Mouse (Mus musculus) heart, postnatal 36 days (tissue): ENCODE results near the gene Zeb2. TPM values are rescaled to one million over a fixed set of nuclear protein-coding genes. Genes with fewer than 3 reads are reported as not detected.

Source experiments
- DNase-seq, 2 experiments: peaks; one replicate each; pipeline ENCODE4 v3.0.0; 2021 to 2022
- intact Hi-C: fragments of 180-260 bp; cut with DNase I; formaldehyde crosslinking; loops from one replicate; pipeline ENCODE4 v1.15.1; 2025
- total RNA-seq, 2 experiments: library from RNA; stranded (reverse); gene quantifications; 2 replicates each; pipeline ENCODE4 v1.2.3; 2021

Gene Zeb2
- total RNA-seq, 2 experiments from 2014 or later, result 53.1 to 54.2 TPM

DNA sequence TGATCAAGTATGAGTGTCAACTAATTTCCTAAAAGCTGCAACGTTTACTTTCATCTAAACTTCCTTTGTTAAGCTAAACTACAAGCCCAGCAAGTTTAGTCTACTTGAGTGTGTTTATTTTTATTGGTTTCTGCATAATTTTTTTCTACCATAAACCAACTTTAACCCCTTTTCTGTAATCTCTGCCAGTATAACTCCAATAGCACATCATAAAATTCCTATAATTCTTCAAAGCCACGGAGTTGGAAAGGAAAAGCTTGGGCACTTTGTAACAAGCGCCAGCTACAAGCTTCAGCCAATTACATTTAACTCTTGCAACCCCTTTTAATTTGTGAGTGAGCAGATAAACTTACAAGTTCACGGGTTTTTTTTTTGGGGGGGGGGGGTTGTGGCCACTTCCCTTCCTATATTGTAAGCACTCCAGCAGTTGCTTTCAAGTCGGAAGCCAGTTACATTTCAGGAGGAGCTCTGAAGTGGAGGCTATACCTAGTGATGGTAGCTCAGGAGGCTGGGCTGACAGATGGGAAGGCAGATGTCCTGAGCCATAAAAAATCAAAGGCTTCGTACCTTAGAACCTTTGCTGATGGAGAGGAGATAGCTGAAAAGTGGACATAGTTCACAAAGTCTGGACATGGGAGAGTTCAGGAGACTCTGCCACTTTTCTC lies 46.5 kb downstream of the Zeb2 start:
- DNase-seq, result no peak
- intact Hi-C loops, result no loop called here

DNA sequence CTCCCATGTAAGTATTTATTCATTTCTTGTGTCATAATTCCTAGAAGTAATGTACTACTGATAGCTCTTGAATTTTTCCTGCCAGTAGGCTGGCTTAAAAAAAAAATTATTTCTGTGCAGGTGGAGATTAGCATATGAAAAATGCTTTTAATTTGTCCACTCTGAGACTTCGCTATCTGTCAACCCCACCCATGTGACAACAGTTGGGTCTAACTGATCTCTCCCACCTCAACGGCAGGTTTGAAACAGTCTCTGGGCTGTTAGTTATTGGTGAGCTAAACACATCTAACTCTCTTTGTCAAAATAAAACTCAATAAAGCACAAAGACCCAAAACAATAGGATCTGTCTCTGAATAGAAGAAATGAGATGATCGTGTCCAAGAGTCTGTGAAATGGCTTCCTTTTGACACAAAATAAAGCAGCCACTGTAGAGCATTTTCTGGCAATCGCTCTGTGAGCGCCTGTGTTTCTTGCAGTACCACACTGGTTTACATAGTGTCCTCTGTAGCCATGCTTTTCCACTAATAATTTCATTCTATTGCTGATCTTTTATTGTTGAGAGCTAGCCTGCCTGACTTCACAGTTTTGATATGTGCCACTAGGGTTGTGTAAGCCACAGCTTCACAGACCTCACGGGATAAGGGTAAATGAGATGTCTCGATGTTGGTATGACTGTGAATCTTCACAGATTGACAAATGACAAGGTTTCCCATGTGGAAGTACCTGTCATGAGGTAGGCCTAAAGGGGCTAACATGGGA lies 48.2 kb downstream of the Zeb2 start:
- intact Hi-C loops, result no loop called here
- no peak for DNase-seq

DNA sequence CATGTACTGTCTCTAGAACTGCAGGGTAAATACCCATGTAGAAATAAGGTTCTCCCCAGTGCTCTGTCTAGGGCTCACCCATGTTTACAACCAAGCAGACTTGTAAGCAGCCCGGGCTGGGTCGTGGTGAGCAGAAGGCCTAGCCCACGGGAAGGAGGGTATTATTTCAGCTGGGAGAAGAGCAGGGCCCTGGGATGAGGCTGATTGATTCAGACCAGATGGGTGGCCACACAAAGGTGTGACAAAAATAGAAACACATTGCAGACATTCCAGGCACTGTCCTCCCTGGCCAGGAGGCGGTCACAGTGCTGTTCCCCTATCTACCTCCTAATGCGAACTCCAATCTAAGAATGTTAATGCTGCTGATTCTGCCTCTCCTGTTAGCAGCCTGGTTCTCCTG lies 50.1 kb downstream of the Zeb2 start:
- no peak for DNase-seq
- intact Hi-C loops, result no loop called here

DNA sequence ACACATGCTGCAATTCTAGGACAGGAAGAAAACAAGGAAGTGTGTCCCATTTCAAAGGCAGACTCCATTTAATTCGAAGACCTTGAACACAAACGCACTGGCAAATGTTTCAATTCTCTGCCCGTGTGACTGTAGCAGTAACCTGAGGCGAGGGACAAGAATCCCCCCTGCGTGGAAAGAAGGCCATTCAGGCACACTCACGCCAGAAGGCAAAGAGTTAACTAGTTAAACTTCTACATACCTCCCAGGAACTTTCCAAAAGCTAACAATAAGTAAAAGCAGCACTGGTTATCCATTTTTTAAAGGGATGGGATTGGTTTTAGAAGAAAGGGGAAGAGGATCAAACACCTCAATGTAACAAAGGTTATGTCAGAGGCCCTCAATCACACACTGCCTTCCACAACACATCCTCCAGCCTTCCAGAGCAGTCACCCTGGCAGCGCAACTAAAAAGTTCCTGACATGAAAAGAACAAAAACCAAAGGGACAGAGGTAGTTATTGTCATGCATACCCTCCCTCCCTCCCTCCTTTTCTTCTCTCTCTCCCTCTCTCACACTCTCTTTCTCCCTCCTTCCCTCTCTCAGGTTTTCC lies 53.8 kb downstream of the Zeb2 start:
- no peak for DNase-seq
- intact Hi-C loops, result no loop called here

DNA sequence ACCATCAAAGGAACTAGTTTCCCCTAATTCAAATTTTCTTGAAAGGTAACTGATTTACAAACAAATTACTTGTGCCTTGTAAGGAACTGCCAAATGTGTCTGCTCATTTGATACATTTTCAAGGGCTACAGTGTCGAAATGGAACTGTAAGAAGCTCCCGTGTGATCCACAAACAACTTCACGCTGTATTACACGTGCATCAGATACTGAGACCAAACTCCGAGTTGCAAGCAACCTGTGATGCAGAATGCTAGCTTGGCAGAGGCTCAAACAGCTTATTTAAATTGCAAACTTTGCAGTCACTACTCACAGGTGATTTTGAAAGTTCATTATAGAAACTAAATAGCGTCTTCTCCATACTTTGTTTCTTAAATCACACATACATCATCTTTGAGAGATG lies 55.1 kb downstream of the Zeb2 start:
- no peak for DNase-seq
- intact Hi-C loops, result no loop called here

DNA sequence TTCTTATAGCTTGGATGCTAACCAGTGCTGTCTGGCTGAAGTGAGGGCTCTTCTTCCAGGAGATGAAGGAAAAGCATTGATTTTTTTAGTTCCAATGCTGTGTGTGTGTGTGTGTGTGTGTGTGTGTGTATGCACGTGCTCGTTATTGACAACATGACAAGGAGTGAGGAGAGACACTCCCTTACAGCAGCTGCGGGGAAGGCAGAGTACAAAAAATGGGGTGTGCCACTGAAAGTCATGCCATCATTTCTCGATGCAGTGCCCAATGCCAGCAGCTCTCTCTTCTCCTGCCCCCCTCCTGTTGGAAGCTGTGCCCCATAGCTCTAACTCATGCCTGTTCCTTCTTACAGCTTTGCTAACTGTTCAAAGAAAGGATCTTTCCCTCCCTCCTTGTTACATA lies 56.4 kb downstream of the Zeb2 start:
- no peak for DNase-seq
- intact Hi-C loops, result no loop called here

DNA sequence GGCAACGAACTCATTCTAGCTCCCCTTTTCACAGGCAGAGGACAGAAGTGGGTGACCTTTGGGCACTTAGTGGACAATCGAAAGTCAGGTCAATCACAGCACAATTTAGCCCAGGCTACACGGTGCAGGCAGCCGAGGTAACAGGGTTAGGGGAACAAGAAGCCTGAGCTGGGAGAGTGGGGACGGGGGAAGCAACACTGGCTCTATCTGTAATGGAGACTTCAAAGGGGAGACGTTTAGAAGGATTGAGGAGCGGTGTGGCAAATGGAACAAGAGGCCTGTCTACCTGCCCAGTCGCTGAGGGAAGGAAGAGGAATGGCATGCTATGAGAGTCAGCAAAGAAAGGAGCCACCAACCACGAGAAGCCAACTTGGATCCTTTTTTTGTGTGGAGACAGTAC lies 57.0 kb downstream of the Zeb2 start:
- intact Hi-C loops, result no loop called here
- DNase-seq, result no peak

DNA sequence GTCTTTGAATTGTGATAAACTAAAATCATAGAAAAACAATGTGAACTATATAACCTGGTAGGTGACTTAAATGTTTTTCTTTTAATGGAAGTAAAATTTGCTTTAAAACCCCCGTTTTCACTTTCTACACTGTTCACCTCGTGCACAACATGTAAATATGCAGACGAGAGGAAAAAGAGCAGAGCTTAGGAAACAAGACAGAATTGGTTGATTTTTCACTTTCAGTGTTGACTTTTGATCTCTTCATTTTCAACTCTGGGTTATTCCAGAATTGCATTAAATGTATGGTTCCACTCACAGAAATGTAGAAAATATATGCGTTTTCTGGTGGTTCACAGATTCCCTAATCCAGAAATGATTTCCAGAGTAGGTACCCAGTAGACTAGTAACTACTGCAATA lies 57.6 kb downstream of the Zeb2 start:
- intact Hi-C loops, result no loop called here
- no peak for DNase-seq

DNA sequence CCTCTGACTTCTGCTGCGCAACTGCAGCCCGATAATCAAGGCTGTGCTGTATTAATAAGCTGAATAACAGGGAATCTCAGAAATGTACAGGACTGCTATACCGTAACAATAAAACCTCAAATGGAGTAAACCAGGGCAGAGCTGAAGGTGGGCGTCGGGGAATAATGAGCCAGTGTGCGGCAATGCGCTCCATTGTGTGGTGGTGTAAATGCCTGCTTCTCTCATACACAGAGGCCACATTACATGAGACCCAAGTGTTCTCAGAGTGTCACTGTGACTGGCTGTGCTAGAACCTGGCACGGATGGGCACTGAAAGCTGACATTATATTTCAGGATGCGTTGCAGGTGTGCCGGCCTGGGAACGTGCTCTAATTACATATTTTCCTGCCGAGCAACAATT lies 58.2 kb downstream of the Zeb2 start:
- intact Hi-C loops, result no loop called here
- no peak for DNase-seq

DNA sequence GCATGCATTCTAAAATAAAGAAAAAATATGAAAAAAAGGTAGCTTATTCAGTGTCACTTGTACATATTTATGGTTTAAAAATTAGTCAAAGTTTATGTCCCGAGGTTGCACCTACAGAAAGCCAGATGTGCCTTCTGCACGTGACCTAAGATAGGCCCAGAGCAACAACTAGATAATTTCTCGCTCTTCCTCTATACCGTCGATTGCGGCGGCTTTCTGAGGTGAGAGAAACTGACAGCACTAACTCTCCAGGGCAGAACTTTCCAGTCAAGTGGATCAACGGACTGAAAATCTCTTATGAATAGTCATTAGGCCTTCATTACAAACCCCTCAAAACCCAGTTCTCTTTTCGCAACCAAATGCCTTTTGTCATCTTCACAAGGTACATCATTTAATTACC lies 59.0 kb downstream of the Zeb2 start:
- DNase-seq, result no peak
- intact Hi-C loops, result no loop called here

DNA sequence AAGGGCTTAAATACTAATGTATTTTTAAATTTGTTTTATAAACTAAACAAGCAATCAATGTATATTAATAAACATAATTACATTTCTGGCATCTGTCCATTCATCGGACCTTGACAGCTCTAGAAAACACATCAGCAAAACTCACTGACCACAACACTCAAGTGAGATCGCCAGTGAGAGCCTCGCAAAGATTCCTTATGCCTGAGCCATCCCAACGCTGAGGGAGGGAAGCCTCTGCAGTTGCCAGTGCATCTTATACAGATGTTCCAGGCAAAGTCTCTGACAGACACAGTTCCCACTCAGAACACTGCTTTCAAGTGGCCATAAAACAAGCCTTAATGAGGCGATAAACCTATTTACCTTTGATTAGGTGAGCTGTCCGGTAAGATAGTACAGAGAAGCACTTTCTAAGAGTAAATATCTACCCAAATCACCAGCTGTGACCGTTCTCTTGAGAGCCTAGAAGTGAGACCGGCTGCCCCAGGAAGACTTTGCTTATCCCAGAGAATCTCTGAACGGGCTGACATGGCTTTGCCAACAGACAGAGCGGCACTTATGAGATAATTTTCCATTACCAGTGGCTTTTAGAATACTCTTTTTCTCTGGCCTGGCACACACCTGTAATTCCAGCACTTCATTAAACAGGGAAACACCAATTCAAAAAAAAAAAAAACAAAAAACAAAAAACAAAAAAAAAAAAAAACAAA lies 60.2 kb downstream of the Zeb2 start:
- no peak for DNase-seq
- intact Hi-C loops, result no loop called here

DNA sequence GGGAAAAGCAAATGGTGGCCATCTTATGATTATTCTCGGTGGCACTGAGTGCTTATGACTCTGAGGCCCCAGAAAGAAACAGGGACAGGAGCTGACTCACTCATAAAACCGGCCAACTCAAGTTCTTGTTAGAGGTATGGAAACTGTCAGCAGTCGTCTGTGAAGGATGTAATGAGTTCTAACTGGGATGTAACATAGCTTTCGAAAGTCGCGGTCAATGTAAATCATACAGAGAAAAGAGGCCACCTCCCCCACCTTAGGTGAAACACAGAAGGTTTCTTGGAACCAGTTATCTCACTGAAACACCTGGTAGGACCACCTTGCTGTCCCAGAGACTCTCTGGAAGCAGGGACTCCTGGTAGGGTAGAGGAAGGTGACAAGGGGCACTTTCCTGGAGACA lies 61.3 kb downstream of the Zeb2 start:
- intact Hi-C loops, result no loop called here
- DNase-seq, result no peak

DNA sequence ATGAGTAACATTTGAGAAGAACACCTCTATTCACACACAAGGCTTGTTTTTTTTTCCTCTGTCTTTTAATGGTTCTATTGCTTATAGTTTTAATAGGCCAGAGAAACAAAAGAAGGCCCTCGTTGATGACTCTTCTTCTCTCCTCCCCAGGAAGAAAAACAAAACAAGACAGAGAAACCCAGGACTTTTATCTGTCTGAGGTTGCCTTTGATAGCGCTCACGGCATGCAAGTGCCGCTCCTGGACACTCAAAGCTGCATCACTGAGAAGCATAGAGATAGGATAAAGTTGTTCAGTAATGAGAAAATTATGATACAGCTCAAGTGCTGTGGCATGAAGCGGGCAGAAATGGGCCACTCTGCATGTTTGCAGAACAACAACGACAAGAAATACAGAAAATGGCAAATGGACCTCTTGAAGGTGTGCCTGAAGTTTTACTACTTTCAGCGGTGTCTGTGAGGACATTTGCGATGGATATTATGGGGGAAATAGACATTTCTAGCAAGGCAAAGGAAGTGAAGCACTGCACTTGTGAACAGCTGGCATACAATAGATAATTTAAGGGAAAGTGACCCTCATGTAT lies 62.1 kb downstream of the Zeb2 start:
- DNase-seq, result no peak
- intact Hi-C loops, result no loop called here

DNA sequence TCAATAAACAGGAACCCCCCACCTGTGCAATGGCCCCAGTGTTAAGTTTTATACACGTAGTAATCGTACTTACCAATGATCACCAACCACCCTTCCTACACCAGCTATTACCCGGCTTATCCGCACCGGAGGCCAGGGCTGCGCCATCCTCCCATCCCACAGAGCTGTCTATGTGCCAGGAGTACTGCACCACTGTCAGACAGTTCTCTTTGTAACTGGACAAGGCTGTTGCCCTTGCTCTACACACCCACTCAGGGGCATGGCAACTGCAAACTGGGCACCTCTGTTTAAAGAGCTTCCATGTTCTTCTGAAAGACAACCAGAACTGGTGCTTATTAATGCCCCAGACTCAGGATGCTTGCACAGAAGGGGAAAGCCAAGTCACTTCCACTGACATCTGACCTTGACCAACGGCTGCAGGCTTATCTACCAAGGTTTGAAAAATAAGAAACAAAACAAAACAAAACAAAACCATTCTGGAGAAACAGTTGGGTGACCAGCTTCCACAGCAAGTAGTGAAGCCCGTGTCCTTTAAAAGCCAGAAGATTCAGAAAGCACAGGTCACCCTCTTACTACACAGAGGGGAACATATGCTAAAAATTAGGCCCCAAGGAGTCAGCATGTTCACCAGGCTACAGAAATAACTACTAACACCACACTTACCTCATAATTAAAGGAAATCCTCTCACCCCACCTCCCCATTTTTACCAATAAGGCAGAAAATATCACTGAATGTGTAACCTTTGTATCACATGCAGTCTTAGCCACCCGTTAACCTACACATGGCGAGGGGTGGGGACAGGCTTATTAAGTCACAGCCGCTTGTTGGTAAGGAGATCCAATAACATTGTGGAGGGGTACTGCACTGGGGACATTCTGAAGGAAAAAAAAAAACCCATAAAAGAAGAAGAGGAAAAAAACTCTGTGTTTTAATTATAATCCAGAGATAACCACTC lies 62.8 kb downstream of the Zeb2 start:
- intact Hi-C loops, result no loop called here
- DNase-seq, result no peak

DNA sequence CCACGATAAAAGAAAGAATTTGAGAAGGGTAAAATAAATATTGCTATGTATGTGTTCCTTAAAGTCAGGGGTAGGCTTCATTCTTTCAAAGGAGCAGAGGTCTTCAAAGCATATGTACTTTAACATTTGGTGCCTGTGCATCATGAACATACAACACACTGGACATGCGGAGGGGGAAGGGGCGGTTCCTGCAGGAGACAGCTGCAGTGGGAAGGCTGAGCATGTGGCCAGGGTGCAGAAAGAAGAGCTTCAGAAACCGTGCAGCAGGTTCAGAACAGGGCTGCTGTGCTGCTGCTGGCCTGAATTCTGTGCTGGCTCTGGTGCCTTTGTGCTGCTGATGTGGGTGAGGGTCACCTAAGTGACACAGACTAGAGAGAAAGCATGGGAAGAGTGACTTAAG lies 64.6 kb downstream of the Zeb2 start:
- intact Hi-C loops, result no loop called here
- DNase-seq, result no peak

DNA sequence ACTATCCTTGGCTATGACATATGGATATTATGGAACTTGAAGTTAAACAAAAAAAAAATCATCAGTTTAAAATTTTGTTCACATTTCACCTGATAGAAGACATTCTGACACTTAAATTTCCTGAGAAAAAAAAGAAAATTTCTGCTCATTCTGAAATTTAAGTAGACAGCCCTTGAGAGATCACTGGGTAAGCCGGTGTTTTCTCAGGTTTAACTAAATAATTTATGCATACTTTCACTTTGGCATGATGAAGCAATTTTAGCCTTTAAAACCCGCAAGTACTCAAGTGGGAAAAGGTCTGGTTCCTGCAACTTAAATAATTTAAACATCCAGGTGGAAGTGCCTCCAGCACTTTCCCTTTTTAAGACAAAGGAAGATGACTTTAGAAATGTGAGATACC lies 65.9 kb downstream of the Zeb2 start:
- DNase-seq, result no peak
- intact Hi-C loops, result no loop called here

DNA sequence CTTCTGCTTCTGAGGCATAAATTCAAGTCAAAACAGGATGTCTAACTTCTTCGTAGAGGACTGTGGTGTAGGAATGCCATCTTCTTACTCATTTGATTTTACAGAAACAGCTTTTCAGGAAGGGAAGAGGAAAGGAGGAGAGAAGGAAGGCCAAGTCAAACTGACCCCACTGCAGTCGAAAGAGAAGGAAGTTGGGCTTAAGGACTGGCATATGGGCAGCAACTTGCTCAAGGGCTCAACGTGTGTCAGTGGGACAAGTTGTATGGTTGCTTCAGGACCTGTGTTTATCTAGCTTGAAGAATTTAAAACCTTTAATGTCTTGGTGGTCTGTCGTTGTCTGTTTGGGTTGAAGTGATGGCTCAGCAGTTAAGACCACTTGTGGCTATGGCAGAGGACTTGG lies 67.3 kb downstream of the Zeb2 start:
- no peak for DNase-seq
- intact Hi-C loops, result no loop called here

DNA sequence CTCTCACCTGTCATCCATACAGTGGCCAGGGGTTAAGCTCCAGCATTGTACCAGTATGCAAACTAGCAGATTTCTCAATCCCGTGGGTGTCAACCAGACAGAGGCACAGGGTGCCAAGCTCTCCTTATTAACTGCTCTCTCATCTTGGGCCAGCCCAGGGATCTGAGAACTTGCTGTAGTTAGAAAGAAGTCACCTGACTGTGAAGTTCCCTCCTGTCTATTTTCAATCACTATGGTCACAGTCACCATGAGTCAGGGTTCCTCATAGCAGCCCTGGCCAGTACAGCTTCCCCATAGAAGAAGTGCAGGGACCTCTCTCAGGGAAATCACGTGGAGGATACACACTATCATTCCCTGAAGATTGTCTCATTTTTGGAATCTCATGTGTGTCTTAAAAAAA lies 67.9 kb downstream of the Zeb2 start:
- DNase-seq, result no peak

DNA sequence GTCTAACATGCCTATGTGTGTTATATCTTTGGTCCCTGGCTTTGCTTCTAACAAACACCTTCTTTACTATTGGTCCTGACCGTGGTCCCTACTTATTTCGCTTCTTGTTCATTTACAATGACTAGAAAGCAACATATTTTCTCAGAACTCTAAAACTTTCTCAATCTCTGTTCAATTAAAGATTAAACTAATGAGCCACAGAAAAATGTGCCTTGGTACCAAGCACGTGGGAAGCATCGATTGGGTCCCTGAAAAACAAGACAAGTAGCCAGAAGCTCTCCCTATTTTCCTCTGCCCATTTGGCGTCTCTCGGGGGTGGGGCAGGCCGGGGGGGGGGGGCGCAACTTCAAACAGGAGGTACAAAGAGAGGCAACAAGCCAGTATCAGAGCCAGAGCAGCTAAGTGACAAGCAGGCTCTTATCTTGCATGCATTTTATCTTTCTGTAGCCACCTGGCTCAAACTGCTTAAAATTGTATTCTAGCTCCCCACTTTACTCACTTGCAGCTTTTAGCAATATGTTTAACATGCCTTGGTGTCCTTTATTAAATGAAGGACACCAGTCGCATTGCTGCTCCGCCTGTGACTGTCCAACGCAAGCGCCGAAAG lies 76.4 kb downstream of the Zeb2 start:
- DNase-seq, result no peak
- intact Hi-C loops, result no loop called here

More for the DNA sequence above, 67.9 kb downstream of the Zeb2 start:
- intact Hi-C loops, result no loop called here

DNA sequence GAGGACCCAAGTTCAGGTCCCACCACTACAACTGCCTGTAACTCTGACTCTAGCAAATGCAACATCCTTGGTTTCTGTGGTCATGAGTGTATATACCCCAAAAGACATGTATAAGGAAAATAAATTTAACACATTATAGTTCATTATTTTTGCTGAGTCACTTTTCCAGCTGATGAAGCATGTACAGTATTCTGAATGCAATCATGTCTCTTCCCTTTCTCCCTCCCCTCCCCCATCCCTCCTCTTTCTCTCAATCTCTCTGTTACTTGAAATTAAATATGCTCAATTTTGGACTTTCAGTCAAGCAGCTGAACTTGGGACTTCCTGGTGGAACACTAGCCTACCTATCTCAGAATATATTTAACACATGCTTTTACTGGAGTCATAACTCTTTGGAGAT lies 77.7 kb downstream of the Zeb2 start:
- intact Hi-C loops, result no loop called here
- no peak for DNase-seq
